Mouse (Mus musculus): Measurements from ENCODE around the gene Arl5a. TPM values are rescaled to one million over a fixed set of nuclear protein-coding genes. Genes with fewer than 3 reads are reported as not detected.

Gene Arl5a
- 34.1 TPM for polyA plus RNA-seq (2017; shearing (Covaris generic))

GRCm38 (mm10) chr2:52424747-52425522 lies at the start of gene Arl5a:
TSS of gene Arl5a (minus strand) at chr2:52424901.

GRCm38 (mm10) chr2:52378448-52378804 lies 46.3 kb downstream of the Arl5a start, which contains the start of gene Neb:
TSS of gene Neb (minus strand) at chr2:52378474.

Other genes with a start within 250 kb of the Arl5a start
- gene Neb, start 46.4 kb downstream of the Arl5a start, polyA plus RNA-seq (2017; shearing (Covaris generic)), result 0.24 TPM

All from effector memory CD4-positive, alpha-beta T cell, adult 7 months (primary cell).